ENCODE assay signal across 10 mouse cellular contexts in genomic region chr5:123431524-123432304, GRCm38 (mm10). TPM values are rescaled to one million over a fixed set of nuclear protein-coding genes. Genes with fewer than 3 reads are reported as not detected.
A peak's percentile ranks its signal among the peaks of the same experiment; 100 is the strongest.
DNase-seq lines count a peak whose midpoint lies in the region; ATAC-seq and TF ChIP-seq lines count a peak whose summit lies in the region.
"Had no signal": no experiment of that assay in that cellular context is flagged by ENCODE, and none has a peak within 500 bp of the region (broad histone marks: within the 10 kb centered on the region; RNA-seq: fewer than 3 reads in every experiment).

No protein-coding gene starts in this region.

- H3K36me3 ChIP-seq in heart, embryonic 11.5 days (ENCODE audit: control insufficient read depth, insufficient read depth, low read length), result no peaks in the 10 kb centered on the region
- H3K36me3 ChIP-seq in kidney, adult 2 months (ENCODE audit: control insufficient read depth, insufficient read depth, low read length), result no peaks in the 10 kb centered on the region
- H3K36me3 ChIP-seq: liver, embryonic 15.5 days had no signal

- peak; percentile 90 to 91 for DNase-seq in heart, adult 18-20 months
- DNase-seq in adrenal gland, postnatal 36 days, result peak; percentile 80 to 82
- peak; percentile 41 to 74 for DNase-seq in gastrocnemius, postnatal 4 days (ENCODE audit: low spot score in 2 of 2)
- DNase-seq in kidney, adult 2 months, result peak; percentile 82
- peak; percentile 56 for DNase-seq in lung, adult 2 months
- DNase-seq in thymus, postnatal 36 days, result no peak
- DNase-seq in embryo, embryonic 10 days (ENCODE audit: low spot score), result no peak

- no peak for ATAC-seq in heart, embryonic 11.5 days (replicated peaks; ENCODE audit: insufficient number of reproducible peaks, low FRiP score, low TSS enrichment)

- no peak overlapping the region for H3K9ac ChIP-seq in heart, embryonic 11.5 days (ENCODE audit: low read depth, low read length)
- H3K9ac ChIP-seq: embryonic facial prominence, embryonic 13.5 days; liver, embryonic 15.5 days had no signal

- no peaks in the 10 kb centered on the region for H3K9me3 ChIP-seq in heart, embryonic 11.5 days (replicated peaks; ENCODE audit: control insufficient read depth, low read length)
- H3K9me3 ChIP-seq: embryonic facial prominence, embryonic 13.5 days; liver, embryonic 15.5 days had no signal

- TF ChIP-seq CTCF in kidney, adult 2 months (conservative IDR thresholded peaks at IDR 0.05; ENCODE audit: insufficient read depth, insufficient read length, low read depth, low read length), result no peak
- TF ChIP-seq CTCF in lung, adult 2 months (IDR thresholded peaks at IDR 0.05; ENCODE audit: insufficient read depth, low read length), result no peak

- no peak overlapping the region for H3K4me2 ChIP-seq in heart, embryonic 11.5 days
- H3K4me2 ChIP-seq: embryonic facial prominence, embryonic 13.5 days; liver, embryonic 15.5 days had no signal

- no peak for TF ChIP-seq POLR2A in kidney, adult 2 months (IDR thresholded peaks at IDR 0.05; ENCODE audit: low read depth, low read length)
- TF ChIP-seq POLR2A in lung, adult 2 months (IDR thresholded peaks at IDR 0.05; ENCODE audit: borderline replicate concordance, extremely low read depth, low read depth, low read length), result no peak

- 72% methylated on average over 13 of the region's 13 CpGs for WGBS in heart, embryonic 11.5 days (ENCODE audit: insufficient replicate concordance)
- WGBS in kidney, adult 2 months, result 61% methylated on average over 13 of the region's 13 CpGs
- WGBS in lung, adult 2 months, result 45% methylated on average over 13 of the region's 13 CpGs

- no peak overlapping the region for H3K4me3 ChIP-seq in heart, embryonic 11.5 days (ENCODE audit: low read depth, low read length)
- no peak overlapping the region for H3K4me3 ChIP-seq in kidney, adult 2 months (ENCODE audit: insufficient read depth, low read depth, low read length)
- H3K4me3 ChIP-seq in lung, adult 2 months (replicated peaks; ENCODE audit: extremely low read depth, low read depth, low read length), result no peak overlapping the region
- H3K4me3 ChIP-seq: embryonic facial prominence, embryonic 13.5 days; liver, embryonic 15.5 days had no signal

- H3K27me3 ChIP-seq in heart, embryonic 11.5 days (ENCODE audit: control insufficient read depth, insufficient read depth, low read length), result no peaks in the 10 kb centered on the region
- no peaks in the 10 kb centered on the region for H3K27me3 ChIP-seq in kidney, adult 2 months (replicated peaks; ENCODE audit: control insufficient read depth, insufficient read depth, low read length)
- H3K27me3 ChIP-seq: embryonic facial prominence, embryonic 13.5 days; liver, embryonic 15.5 days had no signal

- H3K4me1 ChIP-seq in heart, embryonic 11.5 days (ENCODE audit: control insufficient read depth, insufficient read depth, low read length), result peaks cover 13% of the 10 kb centered on the region; the same call in 1 of the 2 replicates
- H3K4me1 ChIP-seq in kidney, adult 2 months (ENCODE audit: control insufficient read depth, insufficient read depth, low read length), result peaks cover 24% of the 10 kb centered on the region
- peaks cover 17% of the 10 kb centered on the region for H3K4me1 ChIP-seq in lung, adult 2 months (ENCODE audit: control insufficient read depth, insufficient read depth, low read length)

- no peak overlapping the region for H3K27ac ChIP-seq in heart, embryonic 11.5 days (ENCODE audit: low read depth, low read length)
- no peak overlapping the region for H3K27ac ChIP-seq in kidney, adult 2 months (ENCODE audit: insufficient read depth, low read depth, low read length)
- H3K27ac ChIP-seq: embryonic facial prominence, embryonic 13.5 days; liver, embryonic 15.5 days had no signal

RNA-seq across cellular contexts. Expression of gene Mlxip, which starts 37.1 kb away (rescaled TPM):
- total RNA-seq in heart, adult 18-20 months (2021), result 10 to 100 TPM; 26.5 to 29.0 TPM
- 12.0 and 15.2 TPM in 2 replicates for polyA plus RNA-seq in heart, embryonic 11.5 days (2014; fragmentation: Nextera tagmentation; extraction: Ambion mirVana)
- total RNA-seq in adrenal gland, postnatal 36 days (2021), result 10 to 100 TPM; 22.7 to 25.9 TPM
- 10 to 100 TPM; 48.4 to 49.8 TPM for total RNA-seq in gastrocnemius, postnatal 4 days (2021)
- 20.4 TPM in 2 replicates for polyA plus RNA-seq in kidney, adult 2 months (2012; rRNA removed)
- polyA plus RNA-seq in lung, adult 2 months (2012; rRNA removed), result 61.2 and 75.4 TPM in 2 replicates

RNA-seq across cellular contexts. Expression of gene Lrrc43, which starts 57.4 kb away (rescaled TPM):
- total RNA-seq in heart, adult 18-20 months (2021), result not detected
- polyA plus RNA-seq in heart, embryonic 11.5 days (2014; fragmentation: Nextera tagmentation; extraction: Ambion mirVana), result not detected in 2 replicates
- not detected for total RNA-seq in adrenal gland, postnatal 36 days (2021)
- not detected for total RNA-seq in gastrocnemius, postnatal 4 days (2021)
- not detected in 2 replicates for polyA plus RNA-seq in kidney, adult 2 months (2012; rRNA removed)
- polyA plus RNA-seq in lung, adult 2 months (2012; rRNA removed), result 3.4 and 3.8 TPM in 2 replicates
- polyA plus RNA-seq: embryonic facial prominence, embryonic 13.5 days; liver, embryonic 15.5 days had no signal

RNA-seq across cellular contexts. Expression of gene Il31, which starts 57.6 kb away (rescaled TPM):
- total RNA-seq in heart, adult 18-20 months (2021), result not detected
- polyA plus RNA-seq in heart, embryonic 11.5 days (2014; fragmentation: Nextera tagmentation; extraction: Ambion mirVana), result not detected in 2 replicates
- not detected for total RNA-seq in adrenal gland, postnatal 36 days (2021)
- total RNA-seq in gastrocnemius, postnatal 4 days (2021), result not detected
- polyA plus RNA-seq in kidney, adult 2 months (2012; rRNA removed), result not detected in 2 replicates
- not detected in 2 replicates for polyA plus RNA-seq in lung, adult 2 months (2012; rRNA removed)
- polyA plus RNA-seq: embryonic facial prominence, embryonic 13.5 days had no signal

Comparison
In these comparisons a context has a peak if more than half of its experiments do, and no peak if none do; other contexts are left out.
1. DNase-seq: peak in heart, adult 18-20 months (2 of 2), adrenal gland, postnatal 36 days (2 of 2), gastrocnemius, postnatal 4 days (2 of 2), kidney, adult 2 months (single experiment) and lung, adult 2 months (single experiment); none in thymus, postnatal 36 days (0 of 2) and embryo, embryonic 10 days (single experiment).